Mouse (Mus musculus): Measurements from ENCODE around the gene Tars. TPM values are rescaled to one million over a fixed set of nuclear protein-coding genes. Genes with fewer than 3 reads are reported as not detected.

The Tars gene
- 70.3 and 78.4 TPM in 2 replicates for polyA plus RNA-seq (2014; fragmentation: Nextera tagmentation; extraction: Ambion mirVana)

GRCm38 (mm10) chr15:11399356-11400067 lies at the start of gene Tars:
TSS of gene Tars (minus strand) at chr15:11399665.
- no peak; the same call in 1 of the 2 replicates for TF ChIP-seq CTCF (IDR thresholded peaks at IDR 0.05; ENCODE audit: low read depth)
- Histone ChIP-seq H3K4me1 (ENCODE audit: insufficient read depth) (no peaks in the 10 kb centered on the region), H3K27me3 (ENCODE audit: insufficient read depth, low read length) (no peaks in the 10 kb centered on the region), H3K27ac (ENCODE audit: low read depth) (peak within 1 kb of the TSS; percentile 36; the same call in 1 of the 2 replicates), H3K9ac (peak within 1 kb of the TSS; percentile 79), H3K4me2 (peak within 1 kb of the TSS; percentile 66), H3K9me3 (ENCODE audit: low read depth, low read length) (no peaks in the 10 kb centered on the region), H3K36me3 (ENCODE audit: insufficient read depth) (peaks cover 12% of the 10 kb centered on the region; the same call in 1 of the 2 replicates), H3K4me3 (ENCODE audit: low read depth, low read length) (peak within 1 kb of the TSS; percentile 82)
- WGBS = under 1% methylated on average over 42 of the region's 42 CpGs
- DNase-seq = peak; percentile 99
- ATAC-seq (ENCODE audit: insufficient read depth) = peak; percentile 100

GRCm38 (mm10) chr15:11437361-11437760 lies 37.9 kb upstream of the Tars start:
- Histone ChIP-seq H3K36me3 (ENCODE audit: insufficient read depth) (no peaks in the 10 kb centered on the region), H3K27ac (ENCODE audit: low read depth) (no peak overlapping the region), H3K9me3 (ENCODE audit: low read depth, low read length) (no peaks in the 10 kb centered on the region), H3K27me3 (ENCODE audit: insufficient read depth, low read length) (no peaks in the 10 kb centered on the region), H3K9ac (no peak overlapping the region), H3K4me1 (ENCODE audit: insufficient read depth) (no peaks in the 10 kb centered on the region), H3K4me2 (no peak overlapping the region), H3K4me3 (ENCODE audit: low read depth, low read length) (no peak overlapping the region)
- ATAC-seq (ENCODE audit: insufficient read depth) (no peak), DNase-seq (no peak)
- WGBS = 93% methylated on average over 4 of the region's 4 CpGs
- TF ChIP-seq CTCF (IDR thresholded peaks at IDR 0.05; ENCODE audit: low read depth) = no peak

- 91% methylated on average over 15 of the region's 15 CpGs for WGBS
- no peak for ATAC-seq (ENCODE audit: insufficient read depth)
- Histone ChIP-seq H3K27me3 (ENCODE audit: insufficient read depth, low read length) (no peaks in the 10 kb centered on the region), H3K9ac (no peak overlapping the region), H3K4me2 (no peak overlapping the region), H3K4me1 (ENCODE audit: insufficient read depth) (no peaks in the 10 kb centered on the region), H3K4me3 (ENCODE audit: low read depth, low read length) (no peak overlapping the region), H3K27ac (ENCODE audit: low read depth) (no peak overlapping the region), H3K9me3 (ENCODE audit: low read depth, low read length) (no peaks in the 10 kb centered on the region), H3K36me3 (ENCODE audit: insufficient read depth) (no peaks in the 10 kb centered on the region)
- DNase-seq = no peak
- no peak for TF ChIP-seq CTCF (IDR thresholded peaks at IDR 0.05; ENCODE audit: low read depth)
Observed at GRCm38 (mm10) chr15:11436709-11437280, 37.3 kb upstream of the Tars start.

DNA sequence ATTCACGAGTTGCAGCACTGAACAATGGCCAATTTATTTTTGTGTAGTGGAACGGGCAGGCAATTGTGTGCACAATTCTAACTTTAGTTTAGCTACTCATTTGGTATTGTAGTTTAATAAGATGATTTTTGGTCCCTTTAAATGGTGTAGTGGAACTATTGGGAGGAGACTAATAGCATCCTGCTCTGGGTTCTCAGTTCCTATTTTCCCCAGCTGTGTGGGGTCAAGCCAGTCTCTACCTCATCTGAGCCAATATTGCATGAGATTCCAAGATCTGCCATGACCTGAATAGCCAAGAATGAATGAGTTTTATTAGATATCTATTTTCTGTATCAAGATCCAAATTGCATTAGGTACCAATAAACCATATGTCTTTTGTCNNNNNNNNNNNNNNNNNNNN lies 27.4 kb upstream of the Tars start:
- H3K27me3 ChIP-seq (ENCODE audit: insufficient read depth, low read length) = no peaks in the 10 kb centered on the region
- H3K4me1 ChIP-seq (ENCODE audit: insufficient read depth) = no peaks in the 10 kb centered on the region
- ATAC-seq (ENCODE audit: insufficient read depth) = no peak
- no peak for DNase-seq
- H3K4me3 ChIP-seq (ENCODE audit: low read depth, low read length) = no peak overlapping the region
- H3K9ac ChIP-seq = no peak overlapping the region
- no peak overlapping the region for H3K4me2 ChIP-seq
- H3K36me3 ChIP-seq (ENCODE audit: insufficient read depth) = no peaks in the 10 kb centered on the region
- no peak overlapping the region for H3K27ac ChIP-seq (ENCODE audit: low read depth)
- no peak for TF ChIP-seq CTCF (IDR thresholded peaks at IDR 0.05; ENCODE audit: low read depth)
- 76% methylated on average over 2 of the region's 2 CpGs for WGBS
- no peaks in the 10 kb centered on the region for H3K9me3 ChIP-seq (ENCODE audit: low read depth, low read length)

GRCm38 (mm10) chr15:11413484-11413883 lies 14.0 kb upstream of the Tars start:
- Histone ChIP-seq H3K27me3 (ENCODE audit: insufficient read depth, low read length) (no peaks in the 10 kb centered on the region), H3K4me2 (no peak overlapping the region), H3K4me3 (ENCODE audit: low read depth, low read length) (no peak overlapping the region), H3K4me1 (ENCODE audit: insufficient read depth) (no peaks in the 10 kb centered on the region), H3K9me3 (ENCODE audit: low read depth, low read length) (no peaks in the 10 kb centered on the region), H3K9ac (no peak overlapping the region), H3K27ac (ENCODE audit: low read depth) (no peak overlapping the region), H3K36me3 (ENCODE audit: insufficient read depth) (no peaks in the 10 kb centered on the region)
- ATAC-seq (ENCODE audit: insufficient read depth) (no peak), DNase-seq (no peak)
- 90% methylated on average over 1 of the region's 1 CpGs for WGBS
- TF ChIP-seq CTCF (IDR thresholded peaks at IDR 0.05; ENCODE audit: low read depth) = no peak

DNA sequence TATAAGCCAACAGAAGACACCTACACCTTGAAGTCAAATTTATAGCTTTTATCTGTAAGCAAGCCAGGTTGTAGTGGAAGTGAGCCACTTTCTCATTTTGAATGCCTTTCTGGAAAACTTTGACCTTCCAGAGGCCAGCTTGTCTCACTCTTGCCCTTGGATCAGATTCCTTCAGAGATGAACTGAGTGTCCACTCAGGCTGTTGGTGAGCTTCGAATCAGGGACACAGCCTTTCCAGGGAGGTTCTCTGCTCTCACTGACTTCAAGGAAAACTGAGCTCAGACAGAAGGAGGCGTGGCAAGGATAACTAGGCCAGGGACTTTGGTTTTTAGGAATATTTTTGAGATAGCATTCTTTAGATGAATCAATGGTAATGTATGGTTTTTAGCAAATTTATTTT lies 13.1 kb upstream of the Tars start:
- Histone ChIP-seq H3K36me3 (ENCODE audit: insufficient read depth) (no peaks in the 10 kb centered on the region), H3K4me1 (ENCODE audit: insufficient read depth) (no peaks in the 10 kb centered on the region), H3K4me3 (ENCODE audit: low read depth, low read length) (no peak overlapping the region), H3K27ac (ENCODE audit: low read depth) (no peak overlapping the region), H3K27me3 (ENCODE audit: insufficient read depth, low read length) (no peaks in the 10 kb centered on the region), H3K4me2 (no peak overlapping the region), H3K9me3 (ENCODE audit: low read depth, low read length) (no peaks in the 10 kb centered on the region), H3K9ac (no peak overlapping the region)
- no peak for ATAC-seq (ENCODE audit: insufficient read depth)
- WGBS = 78% methylated on average over 2 of the region's 2 CpGs
- no peak for TF ChIP-seq CTCF (IDR thresholded peaks at IDR 0.05; ENCODE audit: low read depth)
- no peak for DNase-seq

- ATAC-seq (ENCODE audit: insufficient read depth) = no peak
Observed at GRCm38 (mm10) chr15:11411846-11412245, 12.4 kb upstream of the Tars start.

More at GRCm38 (mm10) chr15:11411846-11412245, 12.4 kb upstream of the Tars start:
- Histone ChIP-seq H3K4me1 (ENCODE audit: insufficient read depth) (no peaks in the 10 kb centered on the region), H3K4me3 (ENCODE audit: low read depth, low read length) (no peak overlapping the region), H3K36me3 (ENCODE audit: insufficient read depth) (no peaks in the 10 kb centered on the region), H3K27me3 (ENCODE audit: insufficient read depth, low read length) (no peaks in the 10 kb centered on the region), H3K9ac (no peak overlapping the region), H3K9me3 (ENCODE audit: low read depth, low read length) (no peaks in the 10 kb centered on the region), H3K4me2 (no peak overlapping the region), H3K27ac (ENCODE audit: low read depth) (no peak overlapping the region)
- 70% methylated on average over 7 of the region's 7 CpGs for WGBS
- TF ChIP-seq CTCF (IDR thresholded peaks at IDR 0.05; ENCODE audit: low read depth) = no peak
- DNase-seq = peak; percentile 10

All from lung, embryonic 14.5 days (tissue).